Mouse (Mus musculus) kidney, embryonic 16.5 days (tissue): ENCODE measurements around the gene Rbfox3. TPM values are rescaled to one million over a fixed set of nuclear protein-coding genes. Genes with fewer than 3 reads are reported as not detected.

Experiments used
- ATAC-seq: fragments of 200-750 bp; cut with Nextera tagmentation; 2 replicates; pipeline ENCODE4 v1.8.0; 2017; ENCODE audit warnings: moderate TSS enrichment; ENCODE audit not compliant: low FRiP score, low TSS enrichment
- H3K27ac ChIP-seq: fragments of 300-500 bp; sonication (generic); 2 replicates; pipeline ENCODE4 v1.5.1; 2014; ENCODE audit warnings: low read length
- H3K27me3 ChIP-seq: fragments of 300-500 bp; sonication (generic); 2 replicates; pipeline ENCODE4 v1.6.1; 2014; ENCODE audit warnings: low read length, control low read depth, mixed read lengths; ENCODE audit not compliant: insufficient read depth
- H3K36me3 ChIP-seq: fragments of 300-500 bp; sonication (generic); 2 replicates; pipeline ENCODE4 v1.6.1; 2014; ENCODE audit warnings: low read length, control low read depth, mixed read lengths; ENCODE audit not compliant: insufficient read depth
- H3K4me1 ChIP-seq: fragments of 300-500 bp; sonication (generic); 2 replicates; pipeline ENCODE4 v1.6.1; 2014; ENCODE audit warnings: low read length, control low read depth, mixed read lengths; ENCODE audit not compliant: insufficient read depth
- H3K4me2 ChIP-seq: fragments of 300-500 bp; sonication (generic); replicated peaks from 2 replicates; pipeline ENCODE4 v1.6.1; 2014; ENCODE audit warnings: low read depth, low read length
- H3K4me3 ChIP-seq: fragments of 300-500 bp; sonication (generic); 2 replicates; pipeline ENCODE4 v1.5.1; 2014; ENCODE audit warnings: mild to moderate bottlenecking, low read length
- H3K9ac ChIP-seq: fragments of 300-500 bp; sonication (generic); replicated peaks from 2 replicates; pipeline ENCODE4 v1.6.1; 2014; ENCODE audit warnings: low read length
- H3K9me3 ChIP-seq: fragments of 300-500 bp; sonication (generic); 2 replicates; pipeline ENCODE4 v1.6.1; 2016; ENCODE audit warnings: low read length, control low read depth
- WGBS: fragments of 180-500 bp; shearing (Covaris S2); extraction: QIAGEN DNeasy Blood & Tissue Kit; methylation state at CpG from one replicate; pipeline ENCODE4 v1.1.7; 2014; 5-methylcytosine and 5-hydroxymethylcytosine counted together
- polyA plus RNA-seq: library from polyadenylated mRNA; unstranded; fragments of >200 nt; fragmentation: Nextera tagmentation; extraction: Ambion mirVana; gene quantifications from 2 replicates; pipeline ENCODE4 v1.2.1, GENCODE M21; 2015

Rbfox3 gene
- polyA plus RNA-seq, 1 experiment from 2014 or later = 1.0 TPM

DNA sequence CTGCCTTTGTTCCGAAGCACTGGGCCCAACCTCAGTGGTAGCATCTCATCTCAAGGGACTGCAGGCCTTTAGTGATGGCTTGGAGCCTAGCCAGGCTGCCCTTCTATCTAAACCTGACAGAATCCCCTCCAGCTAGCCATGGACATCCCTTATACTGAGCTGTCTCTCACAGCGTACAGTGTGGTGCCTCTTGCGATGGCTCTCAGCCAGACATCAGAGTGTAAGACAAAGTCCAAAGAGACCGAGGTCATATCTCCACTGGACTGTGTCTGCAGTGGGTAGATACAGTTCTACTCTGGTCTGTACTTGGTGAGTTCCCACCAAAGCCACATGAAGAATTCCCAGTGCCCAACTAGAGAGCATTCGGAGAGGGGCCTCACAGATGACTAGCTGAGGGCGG is 240.2 kb downstream of the Rbfox3 start:
- H3K4me1 ChIP-seq = no peaks in the 10 kb centered on the region
- H3K4me2 ChIP-seq = no peak overlapping the region
- no peak overlapping the region for H3K27ac ChIP-seq
- no peaks in the 10 kb centered on the region for H3K27me3 ChIP-seq
- ATAC-seq = no peak
- H3K36me3 ChIP-seq = no peaks in the 10 kb centered on the region
- WGBS = 85% methylated on average over 6 of the region's 6 CpGs
- H3K9me3 ChIP-seq = no peaks in the 10 kb centered on the region
- H3K4me3 ChIP-seq = no peak overlapping the region
- no peak overlapping the region for H3K9ac ChIP-seq

DNA sequence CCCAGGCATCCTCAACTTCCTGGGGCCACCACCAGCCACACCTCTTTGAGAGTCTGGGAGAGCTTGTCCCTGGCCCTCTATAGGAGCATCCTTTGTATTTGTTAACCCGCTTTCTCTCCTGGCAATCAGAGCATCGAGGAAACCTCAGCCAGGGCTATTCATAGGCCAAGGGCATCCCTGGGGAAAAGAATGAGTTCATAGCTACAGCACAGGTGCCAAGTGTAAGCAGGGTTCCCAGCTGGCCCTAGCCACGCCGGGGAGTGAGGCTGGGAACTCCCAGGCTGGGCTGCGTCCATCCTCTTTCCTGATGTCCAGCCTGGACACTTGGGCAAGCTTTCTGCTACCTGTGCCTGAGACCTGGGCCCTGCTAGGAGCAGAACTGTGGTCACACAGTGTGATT is 241.6 kb downstream of the Rbfox3 start:
- no peaks in the 10 kb centered on the region for H3K9me3 ChIP-seq
- 61% methylated on average over 5 of the region's 5 CpGs for WGBS

GRCm38 (mm10) chr11:118668351-118668750 is 243.0 kb downstream of the Rbfox3 start:
- H3K9ac ChIP-seq = no peak overlapping the region
- no peak overlapping the region for H3K4me2 ChIP-seq
- no peak overlapping the region for H3K27ac ChIP-seq
- WGBS = 57% methylated on average over 8 of the region's 8 CpGs
- no peaks in the 10 kb centered on the region for H3K27me3 ChIP-seq
- no peaks in the 10 kb centered on the region for H3K9me3 ChIP-seq
- ATAC-seq = no peak
- no peaks in the 10 kb centered on the region for H3K36me3 ChIP-seq
- no peaks in the 10 kb centered on the region for H3K4me1 ChIP-seq
- no peak overlapping the region for H3K4me3 ChIP-seq

More for the DNA sequence above, 241.6 kb downstream of the Rbfox3 start:
- Histone ChIP-seq H3K4me1 (no peaks in the 10 kb centered on the region), H3K36me3 (no peaks in the 10 kb centered on the region), H3K4me2 (no peak overlapping the region), H3K27me3 (no peaks in the 10 kb centered on the region), H3K4me3 (no peak overlapping the region), H3K27ac (no peak overlapping the region), H3K9ac (no peak overlapping the region)
- ATAC-seq = no peak

DNA sequence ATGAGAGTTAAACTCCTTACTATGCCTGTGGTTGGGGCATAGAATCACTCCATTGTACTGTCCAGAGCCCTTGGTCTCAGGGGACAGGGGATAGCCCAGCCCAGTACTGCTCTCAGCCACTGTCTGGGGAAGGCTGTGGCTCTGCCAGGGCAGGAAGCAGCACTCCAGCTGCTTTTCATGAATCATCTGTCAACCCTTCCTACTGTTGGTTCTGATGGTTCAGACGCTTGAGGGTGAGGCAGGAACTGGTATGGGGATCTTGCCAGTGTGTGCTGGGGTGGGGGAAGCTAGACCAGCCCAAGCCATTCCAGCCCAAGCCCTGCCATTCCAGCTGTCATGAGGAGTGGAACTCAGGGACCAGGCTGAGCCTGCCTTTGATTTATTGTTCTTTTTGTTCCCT is 243.5 kb downstream of the Rbfox3 start:
- 31% methylated on average over 1 of the region's 1 CpGs for WGBS
- Histone ChIP-seq H3K27me3 (no peaks in the 10 kb centered on the region), H3K4me2 (no peak overlapping the region), H3K9me3 (no peaks in the 10 kb centered on the region), H3K4me1 (no peaks in the 10 kb centered on the region), H3K27ac (no peak overlapping the region), H3K36me3 (no peaks in the 10 kb centered on the region), H3K4me3 (no peak overlapping the region), H3K9ac (no peak overlapping the region)
- no peak for ATAC-seq

DNA sequence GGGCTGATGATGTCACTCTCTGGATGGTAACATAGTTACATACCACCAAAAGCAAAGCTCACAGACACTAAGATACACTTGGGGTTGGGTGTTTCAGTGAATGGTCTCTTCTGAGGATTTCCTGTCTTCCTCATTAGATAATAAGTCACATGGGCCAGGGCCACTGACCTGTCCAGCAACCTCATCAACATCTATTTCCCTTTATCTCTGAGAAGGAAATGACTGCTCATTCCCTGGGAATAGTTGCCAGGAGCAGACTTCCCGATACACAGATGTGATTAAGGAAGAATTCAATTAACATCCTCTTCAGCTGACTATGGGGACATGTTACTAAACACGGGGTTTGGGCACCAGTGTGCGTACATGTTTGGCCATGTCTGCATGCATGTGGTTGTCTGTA is 245.2 kb downstream of the Rbfox3 start:
- H3K27ac ChIP-seq = no peak overlapping the region
- H3K4me2 ChIP-seq = no peak overlapping the region
- no peaks in the 10 kb centered on the region for H3K27me3 ChIP-seq
- no peak overlapping the region for H3K4me3 ChIP-seq
- H3K36me3 ChIP-seq = no peaks in the 10 kb centered on the region
- no peaks in the 10 kb centered on the region for H3K4me1 ChIP-seq
- H3K9ac ChIP-seq = no peak overlapping the region
- WGBS = 76% methylated on average over 3 of the region's 3 CpGs
- no peaks in the 10 kb centered on the region for H3K9me3 ChIP-seq
- ATAC-seq = no peak

- no peak overlapping the region for H3K4me3 ChIP-seq
- 64% methylated on average over 8 of the region's 8 CpGs for WGBS
- no peak overlapping the region for H3K9ac ChIP-seq
- no peak overlapping the region for H3K27ac ChIP-seq
- H3K9me3 ChIP-seq = no peaks in the 10 kb centered on the region
- H3K4me1 ChIP-seq = no peaks in the 10 kb centered on the region
- no peak for ATAC-seq
- no peaks in the 10 kb centered on the region for H3K27me3 ChIP-seq
- H3K36me3 ChIP-seq = no peaks in the 10 kb centered on the region
- no peak overlapping the region for H3K4me2 ChIP-seq
Observed at GRCm38 (mm10) chr11:118663305-118663704, 248.1 kb downstream of the Rbfox3 start.

DNA sequence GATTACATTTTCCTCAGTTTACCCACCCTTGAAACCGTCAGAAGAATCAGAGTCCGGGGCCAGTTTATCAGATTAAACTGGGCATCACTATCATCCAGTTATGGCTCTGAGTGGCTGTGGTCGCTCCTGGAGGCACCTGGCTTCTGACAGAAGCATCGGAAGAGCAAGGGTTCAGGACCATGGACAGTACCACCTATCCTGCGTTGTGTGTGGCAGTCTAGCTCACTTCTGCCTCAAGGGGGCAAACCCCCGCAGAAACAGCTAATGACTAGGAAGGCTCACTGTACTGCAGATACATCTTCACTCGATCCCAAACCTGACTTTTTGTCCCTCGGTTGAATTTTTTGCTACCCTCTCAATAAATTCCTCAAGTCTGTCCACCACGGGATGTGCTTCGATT is 252.1 kb downstream of the Rbfox3 start:
- Histone ChIP-seq H3K4me3 (no peak overlapping the region), H3K9me3 (no peaks in the 10 kb centered on the region), H3K4me2 (no peak overlapping the region), H3K27me3 (no peaks in the 10 kb centered on the region), H3K4me1 (no peaks in the 10 kb centered on the region), H3K27ac (no peak overlapping the region), H3K9ac (no peak overlapping the region), H3K36me3 (no peaks in the 10 kb centered on the region)
- WGBS = 15% methylated on average over 10 of the region's 10 CpGs
- ATAC-seq = no peak

GRCm38 (mm10) chr11:118655833-118656232 is 255.6 kb downstream of the Rbfox3 start:
- WGBS = 64% methylated on average over 4 of the region's 4 CpGs
- no peaks in the 10 kb centered on the region for H3K9me3 ChIP-seq
- H3K4me1 ChIP-seq = no peaks in the 10 kb centered on the region
- no peak overlapping the region for H3K4me2 ChIP-seq
- no peaks in the 10 kb centered on the region for H3K36me3 ChIP-seq
- H3K9ac ChIP-seq = no peak overlapping the region
- no peaks in the 10 kb centered on the region for H3K27me3 ChIP-seq
- ATAC-seq = no peak
- no peak overlapping the region for H3K4me3 ChIP-seq
- H3K27ac ChIP-seq = no peak overlapping the region

GRCm38 (mm10) chr11:118653521-118654318 is 257.7 kb downstream of the Rbfox3 start:
- H3K4me1 ChIP-seq = no peaks in the 10 kb centered on the region
- no peak for ATAC-seq
- no peak overlapping the region for H3K4me3 ChIP-seq
- no peak overlapping the region for H3K9ac ChIP-seq
- H3K4me2 ChIP-seq = no peak overlapping the region
- H3K36me3 ChIP-seq = no peaks in the 10 kb centered on the region
- 86% methylated on average over 14 of the region's 14 CpGs for WGBS
- H3K27me3 ChIP-seq = no peaks in the 10 kb centered on the region
- H3K27ac ChIP-seq = no peak overlapping the region
- H3K9me3 ChIP-seq = no peaks in the 10 kb centered on the region

DNA sequence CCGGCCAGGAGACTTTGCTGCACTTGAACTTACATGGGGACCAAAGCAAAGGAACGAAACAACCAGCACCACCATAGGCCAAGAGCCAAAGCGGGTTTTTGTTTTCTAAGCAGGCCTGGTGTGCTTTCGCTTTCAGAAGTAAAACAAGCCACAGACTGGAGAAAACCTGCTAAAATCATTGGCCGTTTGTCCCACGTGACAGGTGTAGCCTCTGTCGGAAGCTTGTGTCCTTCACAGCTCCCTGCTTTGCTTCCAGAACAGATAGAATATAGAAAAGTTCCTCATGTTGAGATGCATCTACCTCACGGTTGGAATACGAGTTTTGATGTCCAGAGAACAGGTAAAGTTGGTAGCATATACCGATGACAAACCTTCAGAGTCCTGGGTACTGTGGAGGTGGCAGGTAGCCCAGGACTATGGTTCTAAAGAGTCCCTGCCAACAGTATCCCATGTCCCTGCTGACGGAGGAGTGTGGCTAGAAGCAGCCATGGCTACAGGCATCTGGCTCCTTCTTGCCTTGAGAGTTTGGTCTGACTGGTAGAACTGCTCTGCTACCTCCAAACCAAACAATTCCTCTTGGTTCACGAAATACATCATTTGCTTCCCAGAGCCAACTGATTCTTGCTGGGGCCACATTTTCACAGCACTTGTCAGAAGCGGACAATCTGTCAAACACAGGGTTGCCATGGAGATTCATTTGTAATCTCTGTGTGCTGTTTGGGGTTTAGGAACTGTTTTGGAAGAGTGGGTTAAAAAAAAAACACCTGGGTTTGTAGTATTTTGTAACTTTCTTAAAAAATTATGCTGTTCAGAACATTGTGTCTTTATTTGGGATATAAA is 258.8 kb downstream of the Rbfox3 start:
- Histone ChIP-seq H3K9me3 (no peaks in the 10 kb centered on the region), H3K4me2 (no peak overlapping the region), H3K27ac (no peak overlapping the region), H3K4me3 (no peak overlapping the region), H3K4me1 (no peaks in the 10 kb centered on the region), H3K27me3 (no peaks in the 10 kb centered on the region), H3K9ac (no peak overlapping the region), H3K36me3 (no peaks in the 10 kb centered on the region)
- ATAC-seq = no peak
- WGBS = 82% methylated on average over 13 of the region's 13 CpGs
